Mouse (Mus musculus) small intestine, adult 2 months (tissue): ENCODE results near the gene Myzap. TPM values are rescaled to one million over a fixed set of nuclear protein-coding genes. Genes with fewer than 3 reads are reported as not detected.
A peak's percentile ranks its signal among the peaks of the same experiment; 100 is the strongest.

Source experiments
- H3K27ac ChIP-seq: fragments of 200-500 bp; 2 replicates; pipeline ENCODE4 v1.5.1; 2012; ENCODE audit warnings: low read depth, low read length, control low read depth, inconsistent platforms; ENCODE audit not compliant: insufficient read depth
- H3K27me3 ChIP-seq: fragments of 200-500 bp; 2 replicates; pipeline ENCODE4 v1.6.1; 2012; ENCODE audit warnings: mild to moderate bottlenecking, moderate library complexity, low read length, inconsistent platforms; ENCODE audit not compliant: control insufficient read depth, insufficient read depth
- H3K36me3 ChIP-seq: fragments of 200-500 bp; 2 replicates; pipeline ENCODE4 v1.6.1; 2012; ENCODE audit warnings: mild to moderate bottlenecking, low read length, control low read depth, inconsistent platforms; ENCODE audit not compliant: control insufficient read depth, insufficient read depth
- H3K4me1 ChIP-seq: fragments of 200-500 bp; 2 replicates; pipeline ENCODE4 v1.6.1; 2012; ENCODE audit warnings: low read length, inconsistent platforms, mixed read lengths; ENCODE audit not compliant: control insufficient read depth, insufficient read depth, insufficient read length
- H3K4me3 ChIP-seq: fragments of 200-500 bp; 2 replicates; pipeline ENCODE4 v1.5.1; 2012; ENCODE audit warnings: low read depth, mild to moderate bottlenecking, control low read depth, inconsistent platforms, low read length, moderate library complexity
- CTCF ChIP-seq: fragments of 200-500 bp; IDR thresholded peaks from 2 replicates; pipeline ENCODE4 v1.5.1; 2012; ENCODE audit warnings: low read depth, mild to moderate bottlenecking, control low read depth, inconsistent platforms, low read length, moderate library complexity, mixed read lengths; ENCODE audit not compliant: insufficient replicate concordance, insufficient read length; ENCODE audit errors: extremely low read depth
- POLR2A ChIP-seq: fragments of 200-500 bp; IDR thresholded peaks from 2 replicates; pipeline ENCODE4 v1.6.1; 2012; ENCODE audit warnings: low read depth, mild to moderate bottlenecking, control low read depth, inconsistent platforms, low read length, moderate library complexity
- WGBS: fragments of 180-500 bp; shearing (Covaris S2); methylation state at CpG from one replicate; pipeline ENCODE4 v1.1.7; 2018; 5-methylcytosine and 5-hydroxymethylcytosine counted together
- polyA plus RNA-seq: library from polyadenylated mRNA; depleted of rRNA; stranded (reverse); fragments of >200 nt; gene quantifications from 2 replicates; pipeline ENCODE4 v1.2.3, GENCODE M21; 2012

Myzap gene
- polyA plus RNA-seq, 1 experiment, result 14.2 TPM

GRCm38 (mm10) chr9:71604914-71605635 is 12.9 kb upstream of the Myzap start:
- Histone ChIP-seq H3K4me1 (no peaks in the 10 kb centered on the region), H3K27ac (no peak overlapping the region), H3K27me3 (no peaks in the 10 kb centered on the region), H3K36me3 (no peaks in the 10 kb centered on the region), H3K4me3 (no peak overlapping the region)
- TF ChIP-seq POLR2A, result no peak
- TF ChIP-seq CTCF, result no peak
- 72% methylated on average over 6 of the region's 6 CpGs for WGBS

- H3K4me1 ChIP-seq, result peaks cover 16% of the 10 kb centered on the region
- no peak overlapping the region for H3K27ac ChIP-seq
- no peak for TF ChIP-seq POLR2A
- no peak for TF ChIP-seq CTCF
- 67% methylated on average over 7 of the region's 7 CpGs for WGBS
- H3K36me3 ChIP-seq, result no peaks in the 10 kb centered on the region
- H3K4me3 ChIP-seq, result no peak overlapping the region
- no peaks in the 10 kb centered on the region for H3K27me3 ChIP-seq
These were observed 7.7 kb upstream of the Myzap start for GRCm38 (mm10) chr9:71599861-71600260.

- TF ChIP-seq POLR2A, result no peak
- no peak for TF ChIP-seq CTCF
- Histone ChIP-seq H3K27ac (0 out of 2 replicates have a peak overlapping the region, but pooled peaks have one; percentile 13), H3K4me1 (peaks cover 26% of the 10 kb centered on the region), H3K27me3 (no peaks in the 10 kb centered on the region), H3K36me3 (no peaks in the 10 kb centered on the region), H3K4me3 (no peak overlapping the region)
- WGBS, result 76% methylated on average over 6 of the region's 6 CpGs
These were observed 4.7 kb upstream of the Myzap start for GRCm38 (mm10) chr9:71596888-71597287.

- no peaks in the 10 kb centered on the region for H3K36me3 ChIP-seq
- H3K27me3 ChIP-seq, result no peaks in the 10 kb centered on the region
- WGBS, result 17% methylated on average over 6 of the region's 6 CpGs
- peak overlapping the region; percentile 79 for H3K27ac ChIP-seq
- H3K4me1 ChIP-seq, result peaks cover 37% of the 10 kb centered on the region; the same call in 1 of the 2 replicates
- H3K4me3 ChIP-seq, result peak overlapping the region; percentile 82
- TF ChIP-seq POLR2A (no peak), CTCF (no peak)
These were observed 571 bp upstream of the Myzap start for GRCm38 (mm10) chr9:71592577-71593285.

DNA sequence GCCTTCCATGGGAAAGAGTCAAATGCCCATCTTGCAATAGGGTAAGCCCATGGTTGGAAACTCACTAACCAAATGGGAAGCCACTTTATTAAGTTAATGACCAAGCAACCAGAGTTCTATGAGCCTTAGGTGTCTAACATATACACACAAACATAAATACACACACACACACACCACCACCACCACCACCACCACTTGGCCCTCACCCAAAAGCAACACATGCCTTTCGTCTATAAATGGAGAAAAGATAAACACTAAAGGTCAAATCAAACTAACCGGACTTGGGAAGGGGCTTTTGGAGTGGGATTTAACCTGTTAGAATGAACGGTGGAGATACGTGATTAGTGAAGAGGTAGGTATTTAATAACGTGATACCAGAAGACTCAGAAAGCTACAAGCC is 1.1 kb downstream of the Myzap start:
- Histone ChIP-seq H3K27me3 (no peaks in the 10 kb centered on the region), H3K4me1 (peaks cover 36% of the 10 kb centered on the region), H3K27ac (peak overlapping the region; percentile 68), H3K36me3 (no peaks in the 10 kb centered on the region), H3K4me3 (peak overlapping the region; percentile 82; the same call in 1 of the 2 replicates)
- 31% methylated on average over 5 of the region's 5 CpGs for WGBS
- no peak for TF ChIP-seq POLR2A
- TF ChIP-seq CTCF, result no peak

DNA sequence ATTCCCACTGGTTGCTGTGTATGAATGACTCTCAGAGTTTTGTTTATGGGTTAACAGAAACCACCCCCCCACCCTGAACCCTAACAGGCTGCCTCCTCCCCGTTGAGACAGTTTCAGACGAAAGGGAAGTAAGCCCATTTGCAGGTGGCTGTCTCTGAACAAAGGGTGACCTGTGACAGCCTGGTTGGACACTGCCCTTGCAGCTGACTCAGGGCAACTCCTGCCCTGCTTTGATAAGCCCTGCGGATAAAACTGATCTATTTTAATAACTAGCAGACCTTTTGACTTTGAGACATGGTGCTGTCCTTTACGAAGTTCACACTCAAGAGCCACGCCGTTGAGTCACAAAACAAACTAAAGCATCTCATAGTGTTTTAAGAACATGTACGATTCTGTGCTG is 2.4 kb downstream of the Myzap start:
- TF ChIP-seq POLR2A (no peak; the same call in 1 of the 2 replicates), CTCF (no peak)
- no peaks in the 10 kb centered on the region for H3K27me3 ChIP-seq
- peak overlapping the region; percentile 68 for H3K27ac ChIP-seq
- H3K4me1 ChIP-seq, result peaks cover 43% of the 10 kb centered on the region
- 19% methylated on average over 7 of the region's 7 CpGs for WGBS
- H3K36me3 ChIP-seq, result no peaks in the 10 kb centered on the region; the same call in 1 of the 2 replicates
- H3K4me3 ChIP-seq, result no peak overlapping the region

DNA sequence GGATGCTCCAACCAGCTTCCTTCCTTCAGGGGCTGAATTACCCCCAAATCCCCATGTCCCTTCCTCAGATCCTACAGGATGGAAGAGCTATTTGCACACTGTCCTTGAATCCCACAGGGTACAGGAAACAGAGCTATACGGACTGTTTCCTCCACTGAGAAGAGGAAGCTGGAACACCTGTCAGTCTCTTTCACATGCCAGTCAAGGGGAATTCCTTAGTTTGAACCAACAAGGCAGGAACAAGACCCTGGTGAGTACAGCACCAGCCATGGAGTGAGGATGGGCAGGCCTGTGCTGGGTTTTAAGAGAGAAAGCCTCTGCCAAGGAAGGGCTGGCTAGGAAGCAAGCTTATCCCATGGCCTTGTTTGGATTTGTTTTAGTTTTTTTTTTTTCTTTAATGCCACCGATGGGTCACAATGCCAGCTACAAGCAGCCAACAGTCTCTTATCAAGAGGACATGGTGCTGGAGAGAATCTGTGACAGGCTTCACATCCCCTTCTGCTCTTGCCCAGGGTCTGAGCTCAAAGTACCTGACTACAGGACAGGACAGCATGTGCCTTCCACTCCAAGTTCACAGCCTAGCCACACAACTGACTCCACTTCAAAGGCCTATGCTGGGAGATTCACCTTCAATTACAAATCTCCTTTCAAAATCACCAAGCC is 3.1 kb downstream of the Myzap start:
- peak overlapping the region; percentile 10 for H3K4me3 ChIP-seq
- 23% methylated on average over 2 of the region's 2 CpGs for WGBS
- no peaks in the 10 kb centered on the region; the same call in 1 of the 2 replicates for H3K36me3 ChIP-seq
- peak overlapping the region; percentile 80 for H3K27ac ChIP-seq
- no peaks in the 10 kb centered on the region for H3K27me3 ChIP-seq
- peaks cover 45% of the 10 kb centered on the region for H3K4me1 ChIP-seq
- TF ChIP-seq POLR2A (no peak), CTCF (no peak)
